Mouse (Mus musculus) CH12.LX (cell line): ENCODE results near the gene Pitpna.

Source experiments
- CTCF ChIP-seq, 2 experiments: IDR thresholded peaks in 1 of 2; conservative IDR thresholded peaks in 1 of 2; 2 replicates each; pipeline ENCODE4 v1.5.1; 2011 to 2012; ENCODE audit warnings: low read depth in 2 of 2, low read length in 2 of 2, improper control_type of control experiment in 1 of 2, inconsistent platforms in 1 of 2, mild to moderate bottlenecking in 1 of 2, moderate library complexity in 1 of 2
- ELF1 ChIP-seq: IDR thresholded peaks from 2 replicates; pipeline ENCODE4 v1.6.1; 2014; ENCODE audit warnings: low read depth, mild to moderate bottlenecking, inconsistent platforms, low read length, improper control_type of control experiment
- MAFK ChIP-seq: IDR thresholded peaks from 2 replicates; pipeline ENCODE4 v1.6.1; 2011; ENCODE audit warnings: low read length, improper control_type of control experiment; ENCODE audit not compliant: insufficient replicate concordance
- POLR2A ChIP-seq: IDR thresholded peaks from 2 replicates; pipeline ENCODE4 v1.6.1; 2011; ENCODE audit warnings: low read depth, mild to moderate bottlenecking, improper control_type of control experiment, low read length
- SIN3A ChIP-seq: IDR thresholded peaks from 2 replicates; pipeline ENCODE4 v1.6.1; 2012; ENCODE audit warnings: low read length, improper control_type of control experiment, inconsistent platforms
- USF1 ChIP-seq: IDR thresholded peaks from 2 replicates; pipeline ENCODE4 v1.6.1; 2014; ENCODE audit warnings: low read depth, mild to moderate bottlenecking, inconsistent platforms, low read length, improper control_type of control experiment
- ZNF384 ChIP-seq: IDR thresholded peaks from 2 replicates; pipeline ENCODE4 v1.6.1; 2012; ENCODE audit warnings: low read depth, low read length, improper control_type of control experiment, inconsistent platforms

GRCm38 (mm10) chr11:75673411-75673810, 85.5 kb downstream of the Pitpna start:
- TF ChIP-seq POLR2A (no peak), SIN3A (no peak), CTCF (conservative IDR thresholded peaks at IDR 0.05 in 1 of 2, IDR thresholded peaks at IDR 0.05 in 1 of 2; ENCODE audit: low read depth in 2 of 2, low read length in 2 of 2) (no peak), USF1 (no peak), ZNF384 (no peak), ELF1 (no peak), MAFK (no peak)
